Mouse (Mus musculus) G1E (cell line): ENCODE data around the gene 5031439G07Rik. TPM values are rescaled to one million over a fixed set of nuclear protein-coding genes. Genes with fewer than 3 reads are reported as not detected.

Experiments
- ATAC-seq: 2 replicates; pipeline ENCODE4 v1.8.0; 2016; ENCODE audit warnings: mild to moderate bottlenecking; ENCODE audit not compliant: insufficient number of reproducible peaks, poor library complexity, low FRiP score, severe bottlenecking; ENCODE audit errors: extremely low read depth
- DNase-seq: peaks from one replicate; pipeline ENCODE4 v3.0.0; 2012; ENCODE audit warnings: low spot score
- H3K27me3 ChIP-seq: 2 replicates; pipeline ENCODE4 v1.6.1; 2012; ENCODE audit warnings: mild to moderate bottlenecking, low read length, inconsistent platforms; ENCODE audit not compliant: insufficient read depth
- H3K36me3 ChIP-seq: replicated peaks from 2 replicates; pipeline ENCODE3; 2012; ENCODE audit warnings: mild to moderate bottlenecking, inconsistent platforms
- H3K4me1 ChIP-seq: 2 replicates; pipeline ENCODE4 v1.6.1; 2012; ENCODE audit warnings: low read depth, low read length, inconsistent platforms, mixed read lengths; ENCODE audit not compliant: insufficient read depth
- H3K4me3 ChIP-seq: 2 replicates; pipeline ENCODE4 v1.5.1; 2012; ENCODE audit warnings: low read depth, mild to moderate bottlenecking, inconsistent platforms, low read length, moderate library complexity, mixed read lengths
- H3K9me3 ChIP-seq: replicated peaks from 2 replicates; pipeline ENCODE4 v1.6.1; 2012; ENCODE audit warnings: inconsistent platforms
- CTCF ChIP-seq: IDR thresholded peaks from 2 replicates; pipeline ENCODE4 v1.5.1; 2012; ENCODE audit warnings: low read depth, low read length, inconsistent platforms, mixed read lengths
- GATA1 ChIP-seq: IDR thresholded peaks from 2 replicates; pipeline ENCODE4 v1.6.1; 2012; ENCODE audit warnings: borderline replicate concordance, low read length, inconsistent platforms, mixed read lengths
- GATA2 ChIP-seq: IDR thresholded peaks from 2 replicates; pipeline ENCODE4 v1.6.1; 2012; ENCODE audit warnings: low read depth, low read length, inconsistent platforms, borderline replicate concordance
- POLR2AphosphoS5 ChIP-seq: IDR thresholded peaks from 2 replicates; pipeline ENCODE4 v1.6.1; 2012; ENCODE audit warnings: low read depth, low read length, inconsistent platforms; ENCODE audit not compliant: insufficient replicate concordance
- TAL1 ChIP-seq: conservative IDR thresholded peaks from 2 replicates; pipeline ENCODE4 v1.6.1; 2012; ENCODE audit warnings: low read depth, low read length, inconsistent platforms, mixed read lengths
- polyA plus RNA-seq: library from polyadenylated mRNA; stranded (reverse); fragments of >175 nt; gene quantifications from 2 replicates; pipeline ENCODE4 v1.2.3, GENCODE M21; 2012
- total RNA-seq, 2 experiments: library from RNA; stranded (forward) in 1 of 2; stranded (reverse) in 1 of 2; fragments of 200-1000 nt in 1 of 2; fragments of >200 nt in 1 of 2; fragmentation: Nextera tagmentation in 1 of 2; gene quantifications; 2 replicates each; pipeline ENCODE4 v1.2.3; 2014 to 2017

5031439G07Rik gene
- total and polyA plus RNA-seq, 3 experiments: 8.8 to 41.8 (median 13.1) TPM

DNA sequence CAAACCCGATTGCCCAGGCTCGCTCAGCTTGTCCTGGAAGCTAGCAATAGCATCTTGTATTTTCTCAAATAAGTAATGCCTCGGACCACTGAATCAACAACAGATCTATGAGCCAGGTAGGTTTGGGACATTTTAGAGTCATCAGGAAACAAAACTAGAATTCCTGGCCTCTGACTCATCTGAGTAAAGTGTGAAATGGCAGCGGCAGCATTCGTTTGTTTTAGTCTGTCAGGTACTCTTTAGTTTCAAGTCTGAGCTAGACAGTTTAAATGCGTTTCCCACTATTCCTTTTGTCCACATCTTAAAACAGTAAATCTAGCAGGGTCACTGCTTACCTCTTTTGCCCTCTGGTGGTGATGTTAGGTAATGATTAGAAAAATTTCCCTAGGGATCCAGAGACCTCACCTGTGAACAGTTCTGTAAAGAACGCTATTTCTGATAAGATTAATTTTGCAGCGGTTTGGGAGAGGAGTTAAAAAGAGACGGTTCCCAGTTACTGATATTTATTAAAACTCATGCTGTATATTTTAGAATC is 63.5 kb downstream of the 5031439G07Rik start:
- H3K36me3 ChIP-seq: peaks cover 53% of the 10 kb centered on the region
- no peaks in the 10 kb centered on the region for H3K27me3 ChIP-seq
- no peak for ATAC-seq

GRCm38 (mm10) chr15:84923508-84924181 is 64.7 kb downstream of the 5031439G07Rik start:
- Histone ChIP-seq H3K4me3 (peak overlapping the region; percentile 96), H3K36me3 (peaks cover 49% of the 10 kb centered on the region), H3K4me1 (peaks cover 40% of the 10 kb centered on the region), H3K27me3 (no peaks in the 10 kb centered on the region), H3K9me3 (no peaks in the 10 kb centered on the region)
- TF ChIP-seq GATA1: no peak
- TF ChIP-seq GATA2: no peak
- TF ChIP-seq CTCF: no peak
- TF ChIP-seq POLR2AphosphoS5: no peak
- TF ChIP-seq TAL1: no peak
- no peak for ATAC-seq
- peak; percentile 30 for DNase-seq

More for the DNA sequence above, 63.5 kb downstream of the 5031439G07Rik start:
- DNase-seq: peak; percentile 14
- Histone ChIP-seq H3K4me3 (peak overlapping the region; percentile 96), H3K9me3 (no peaks in the 10 kb centered on the region), H3K4me1 (peaks cover 45% of the 10 kb centered on the region)
- TF ChIP-seq POLR2AphosphoS5: no peak
- TF ChIP-seq GATA2: no peak
- TF ChIP-seq GATA1: no peak
- TF ChIP-seq TAL1: no peak
- TF ChIP-seq CTCF: no peak; the same call in 1 of the 2 replicates

- peak within 1 kb of the TSS; percentile 96 for H3K4me3 ChIP-seq
- H3K9me3 ChIP-seq: no peaks in the 10 kb centered on the region
- peak; percentile 87 for ATAC-seq
- H3K4me1 ChIP-seq: peaks cover 38% of the 10 kb centered on the region
- H3K27me3 ChIP-seq: no peaks in the 10 kb centered on the region
- DNase-seq: peak; percentile 96
- no peak for TF ChIP-seq GATA1
- no peak for TF ChIP-seq TAL1
- no peak for TF ChIP-seq POLR2AphosphoS5
- no peak for TF ChIP-seq CTCF
- TF ChIP-seq GATA2: no peak
- peaks cover 50% of the 10 kb centered on the region for H3K36me3 ChIP-seq
These were observed 65.4 kb downstream of the 5031439G07Rik start, which contains the start of gene Nup50 for GRCm38 (mm10) chr15:84922884-84923507. Nup50 (plus strand) TSS chr15:84923411.

- Histone ChIP-seq H3K36me3 (peaks cover 52% of the 10 kb centered on the region), H3K4me3 (no peak within 1 kb of the TSS), H3K27me3 (no peaks in the 10 kb centered on the region), H3K9me3 (no peaks in the 10 kb centered on the region), H3K4me1 (peaks cover 23% of the 10 kb centered on the region)
- TF ChIP-seq CTCF (no peak), GATA1 (no peak), GATA2 (no peak), TAL1 (no peak), POLR2AphosphoS5 (no peak)
- DNase-seq (no peak), ATAC-seq (no peak)
These were observed 68.4 kb downstream of the 5031439G07Rik start, which contains the start of gene Gm29666 for GRCm38 (mm10) chr15:84919938-84920337. Gm29666 (minus strand) TSS chr15:84920038.

DNA sequence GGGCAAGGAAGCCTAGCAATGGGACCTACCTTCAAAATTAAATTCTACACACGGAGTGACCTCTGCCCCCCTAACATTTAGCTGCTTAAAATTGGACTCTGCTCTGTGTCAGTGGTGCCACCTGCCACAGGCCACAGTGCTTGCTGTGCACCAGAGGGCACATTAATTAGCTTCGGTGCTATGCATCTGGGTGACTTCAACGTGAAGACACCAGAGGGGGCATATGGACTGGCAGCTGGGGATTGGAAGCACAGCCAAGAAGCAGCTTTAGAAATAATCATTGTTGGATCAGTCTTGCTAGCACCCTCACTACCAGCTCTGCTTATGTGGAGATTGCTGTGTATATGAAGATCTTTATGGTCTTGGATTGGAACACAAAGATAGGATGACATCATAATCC is 75.2 kb downstream of the 5031439G07Rik start:
- Histone ChIP-seq H3K9me3 (peaks cover 24% of the 10 kb centered on the region), H3K36me3 (peaks cover 56% of the 10 kb centered on the region), H3K4me1 (no peaks in the 10 kb centered on the region; the same call in 1 of the 2 replicates), H3K4me3 (no peak overlapping the region), H3K27me3 (no peaks in the 10 kb centered on the region)
- ATAC-seq (no peak), DNase-seq (no peak)
- TF ChIP-seq CTCF: no peak
- no peak for TF ChIP-seq TAL1
- TF ChIP-seq POLR2AphosphoS5: no peak
- no peak for TF ChIP-seq GATA1
- TF ChIP-seq GATA2: no peak

DNA sequence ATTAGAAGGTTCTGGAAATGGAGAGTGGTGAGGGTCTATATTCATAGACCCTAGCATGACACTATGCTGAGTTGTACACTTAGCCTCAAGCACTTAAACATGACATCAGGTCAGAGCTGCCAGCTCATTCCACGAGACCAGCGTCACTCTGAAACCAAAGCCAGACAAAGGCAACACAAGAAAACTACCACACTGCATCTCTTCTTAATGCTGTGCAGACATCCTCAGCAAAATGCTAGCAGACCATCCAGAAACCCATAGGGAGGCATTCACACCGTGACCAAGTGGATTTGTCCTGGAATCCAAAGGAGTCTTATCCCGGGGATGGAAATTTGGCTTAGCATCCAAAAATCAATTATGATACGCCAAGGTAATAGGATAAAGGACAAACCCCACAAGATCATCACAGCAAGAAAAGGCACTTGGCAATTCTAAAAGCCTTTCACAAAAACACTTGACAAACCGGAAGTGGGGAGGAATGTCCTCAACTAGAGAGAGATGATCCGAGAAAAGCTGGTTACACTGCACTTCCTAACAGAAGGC is 84.4 kb downstream of the 5031439G07Rik start:
- Histone ChIP-seq H3K27me3 (no peaks in the 10 kb centered on the region), H3K9me3 (0 out of 2 replicates have a peak, but pooled peaks cover 1% of the 10 kb centered on the region), H3K4me3 (no peak overlapping the region), H3K36me3 (no peaks in the 10 kb centered on the region), H3K4me1 (no peaks in the 10 kb centered on the region)
- TF ChIP-seq TAL1 (no peak), GATA1 (no peak), POLR2AphosphoS5 (no peak), CTCF (no peak), GATA2 (no peak)
- DNase-seq: no peak
- no peak for ATAC-seq
